ENCODE assay signal across 8 mouse cellular contexts in genomic region chr19:3325771-3326478, GRCm38 (mm10). TPM values are rescaled to one million over a fixed set of nuclear protein-coding genes. Genes with fewer than 3 reads are reported as not detected.
DNase-seq lines count a peak whose midpoint lies in the region; ATAC-seq and TF ChIP-seq lines count a peak whose summit lies in the region.

No protein-coding gene starts in this region.

- no peak for TF ChIP-seq EP300 in heart, adult 2 months (IDR thresholded peaks at IDR 0.05; ENCODE audit: insufficient read depth, low read depth, low read length)

- no peak for TF ChIP-seq CTCF in testis, adult 2 months (IDR thresholded peaks at IDR 0.05; ENCODE audit: control insufficient read depth, insufficient read depth, insufficient replicate concordance, low read depth, low read length)
- TF ChIP-seq CTCF in heart, adult 2 months (IDR thresholded peaks at IDR 0.05) = no peak

- H3K27me3 ChIP-seq in testis, adult 2 months (ENCODE audit: control insufficient read depth, insufficient read depth, low read length) = no peaks in the 10 kb centered on the region
- no peaks in the 10 kb centered on the region for H3K27me3 ChIP-seq in heart, adult 2 months (ENCODE audit: control insufficient read depth, insufficient read depth, low read length)
- H3K27me3 ChIP-seq in midbrain, embryonic 16.5 days (ENCODE audit: control insufficient read depth, insufficient read depth, low read depth, low read length) = peaks cover 17% of the 10 kb centered on the region

- intact Hi-C loops in heart, adult 2 months (cut with DNase I) = loop anchor here (2.0 to 10.0 kb wide), 2 partner anchors 29 to 249 kb away; partner anchors contain the start of gene Ppp6r3

- peaks cover 36% of the 10 kb centered on the region for H3K4me1 ChIP-seq in testis, adult 2 months (ENCODE audit: control insufficient read depth, insufficient read depth, low read length)
- H3K4me1 ChIP-seq in heart, adult 2 months (ENCODE audit: control insufficient read depth, insufficient read depth, low read length) = peaks cover 20% of the 10 kb centered on the region
- peaks cover 32% of the 10 kb centered on the region for H3K4me1 ChIP-seq in midbrain, embryonic 16.5 days (ENCODE audit: control insufficient read depth, insufficient read depth, low read length)

- peak overlapping the region; percentile 65 for H3K27ac ChIP-seq in testis, adult 2 months (ENCODE audit: control insufficient read depth, insufficient read depth, low read depth, low read length)
- peak overlapping the region; percentile 97 for H3K27ac ChIP-seq in heart, adult 2 months
- peak overlapping the region; percentile 85 for H3K27ac ChIP-seq in midbrain, embryonic 16.5 days (ENCODE audit: low read length)

- no peaks in the 10 kb centered on the region for H3K36me3 ChIP-seq in testis, adult 2 months (ENCODE audit: control insufficient read depth, insufficient read depth, low read length)
- peaks cover 2% of the 10 kb centered on the region; the same call in 1 of the 2 replicates for H3K36me3 ChIP-seq in heart, adult 2 months (ENCODE audit: control insufficient read depth, insufficient read depth, low read length)
- no peaks in the 10 kb centered on the region for H3K36me3 ChIP-seq in midbrain, embryonic 16.5 days (ENCODE audit: control insufficient read depth, insufficient read depth, low read length)

- peaks cover 9% of the 10 kb centered on the region; the same call in 1 of the 2 replicates for H3K79me2 ChIP-seq in heart, adult 2 months (replicated peaks; ENCODE audit: control insufficient read depth, insufficient read depth, low read length)

- 17% methylated on average over 15 of the region's 15 CpGs for WGBS in heart, adult 2 months
- 17% methylated on average over 15 of the region's 15 CpGs for WGBS in midbrain, embryonic 16.5 days

- H3K9ac ChIP-seq in heart, adult 2 months (ENCODE audit: low read depth, low read length) = peak overlapping the region; percentile 39
- H3K9ac ChIP-seq in midbrain, embryonic 16.5 days (ENCODE audit: low read depth, low read length) = peak overlapping the region; percentile 67; the same call in 1 of the 2 replicates

- DNase-seq in testis, postnatal 10 days (ENCODE audit: low spot score) = no peak
- peak in 1 of 2 experiments; percentile 15 for DNase-seq in heart, adult 2 months
- peak; percentile 43 for DNase-seq in kidney, postnatal 10 days
- no peak for DNase-seq in left cerebral cortex, adult 18-20 months (ENCODE audit: low spot score in 2 of 2)
- DNase-seq in adrenal gland, postnatal 36 days = no peak
- DNase-seq in layer of hippocampus, postnatal 14 days (ENCODE audit: low spot score in 2 of 2) = no peak

- H3K4me3 ChIP-seq in testis, adult 2 months (ENCODE audit: control insufficient read depth, low read depth, low read length) = peak overlapping the region; percentile 62
- peak overlapping the region; percentile 88 for H3K4me3 ChIP-seq in heart, adult 2 months
- H3K4me3 ChIP-seq in midbrain, embryonic 16.5 days (ENCODE audit: low read depth, low read length) = peak overlapping the region; percentile 50

- TF ChIP-seq POLR2A in testis, adult 2 months (IDR thresholded peaks at IDR 0.05; ENCODE audit: control insufficient read depth, low read depth, low read length) = no peak
- TF ChIP-seq POLR2A in heart, adult 2 months (IDR thresholded peaks at IDR 0.05; ENCODE audit: insufficient read depth, low read depth, low read length) = no peak

- peak overlapping the region; percentile 89 for H3K4me2 ChIP-seq in midbrain, embryonic 16.5 days (ENCODE audit: low read length)

- ATAC-seq in midbrain, embryonic 16.5 days = no peak

- H3K9me3 ChIP-seq in midbrain, embryonic 16.5 days (replicated peaks; ENCODE audit: control insufficient read depth, low read length, poor library complexity, severe bottlenecking) = no peaks in the 10 kb centered on the region

RNA-seq across cellular contexts. Expression of gene Cpt1a, which starts 3.8 kb away (rescaled TPM):
- polyA plus RNA-seq in testis, adult 2 months (2012; rRNA removed) = 17.6 and 18.9 TPM in 2 replicates
- total RNA-seq in heart, adult 2 months (2021) = 10 to 100 TPM; 44.0 to 54.7 TPM
- polyA plus RNA-seq in heart, adult 2 months (2012; rRNA removed) = 42.9 and 49.4 TPM in 2 replicates
- 14.9 and 15.1 TPM in 2 replicates for polyA plus RNA-seq in midbrain, embryonic 16.5 days (2015; fragmentation: Nextera tagmentation; extraction: Ambion mirVana)
- total RNA-seq in left cerebral cortex, adult 18-20 months (2021) = 10 to 100 TPM; 21.2 to 22.0 TPM
- total RNA-seq in adrenal gland, postnatal 36 days (2021) = 100 to 1,000 TPM; 265 to 423 TPM
- total RNA-seq in layer of hippocampus, postnatal 14 days (2021) = 10 to 100 TPM; 29.1 to 34.5 TPM

RNA-seq across cellular contexts. Expression of gene Ighmbp2, which starts 43.1 kb away (rescaled TPM):
- polyA plus RNA-seq in testis, adult 2 months (2012; rRNA removed) = 4.1 and 4.4 TPM in 2 replicates
- total RNA-seq in heart, adult 2 months (2021) = 1 to 10 TPM; 2.2 to 2.8 TPM
- 2.3 and 2.7 TPM in 2 replicates for polyA plus RNA-seq in heart, adult 2 months (2012; rRNA removed)
- 10.8 and 11.2 TPM in 2 replicates for polyA plus RNA-seq in midbrain, embryonic 16.5 days (2015; fragmentation: Nextera tagmentation; extraction: Ambion mirVana)
- total RNA-seq in left cerebral cortex, adult 18-20 months (2021) = 1 to 10 TPM; 9.4 to 9.5 TPM
- total RNA-seq in adrenal gland, postnatal 36 days (2021) = 1 to 10 TPM; 5.2 to 6.7 TPM
- total RNA-seq in layer of hippocampus, postnatal 14 days (2021) = 10 to 100 TPM; 10.1 to 10.3 TPM

RNA-seq across cellular contexts. Expression of gene Mrpl21, which starts 43.2 kb away (rescaled TPM):
- polyA plus RNA-seq in testis, adult 2 months (2012; rRNA removed) = 24.6 and 24.7 TPM in 2 replicates
- 10 to 100 TPM; 79.4 to 90.1 TPM for total RNA-seq in heart, adult 2 months (2021)
- polyA plus RNA-seq in heart, adult 2 months (2012; rRNA removed) = 65.3 and 76.9 TPM in 2 replicates
- 90.5 and 93.9 TPM in 2 replicates for polyA plus RNA-seq in midbrain, embryonic 16.5 days (2015; fragmentation: Nextera tagmentation; extraction: Ambion mirVana)
- 10 to 100 TPM; 52.1 to 55.8 TPM for total RNA-seq in left cerebral cortex, adult 18-20 months (2021)
- 10 to 100 TPM; 70.0 to 74.4 TPM for total RNA-seq in adrenal gland, postnatal 36 days (2021)
- total RNA-seq in layer of hippocampus, postnatal 14 days (2021) = 10 to 100 TPM; 52.2 to 57.4 TPM

Comparison
In these comparisons a context has a peak if more than half of its experiments do, and no peak if none do; other contexts are left out.
1. RNA of gene Cpt1a, which starts 3.8 kb away (total RNA-seq): 265 to 423 TPM in adrenal gland, postnatal 36 days; 44.0 to 54.7 TPM in heart, adult 2 months, 29.1 to 34.5 TPM in layer of hippocampus, postnatal 14 days and 21.2 to 22.0 TPM in left cerebral cortex, adult 18-20 months; every median in the first group is over 4 times any median in the second.
2. Peak in every context shown above with its lines, with median percentiles within 50 percentile points of each other: H3K27ac ChIP-seq and H3K4me3 ChIP-seq.